Mouse (Mus musculus) frontal cortex, postnatal 14 days (tissue): ENCODE data around the gene Pdzd2.
A peak's percentile ranks its signal among the peaks of the same experiment; 100 is the strongest.

ENCODE experiments used
- DNase-seq, 2 experiments: peaks; one replicate each; pipeline ENCODE4 v3.0.0; 2022; ENCODE audit warnings: low spot score in 2 of 2

Pdzd2 gene

GRCm38 (mm10) chr15:12354281-12354810 is 385.4 kb downstream of the Pdzd2 start:
- no peak for DNase-seq

GRCm38 (mm10) chr15:12351470-12351869 is 388.3 kb downstream of the Pdzd2 start:
- DNase-seq, result no peak

- DNase-seq, result no peak
Measured at GRCm38 (mm10) chr15:12349840-12350239, 389.9 kb downstream of the Pdzd2 start.

GRCm38 (mm10) chr15:12348950-12349349 is 390.8 kb downstream of the Pdzd2 start:
- no peak for DNase-seq

- DNase-seq, result no peak
Measured at GRCm38 (mm10) chr15:12346916-12347315, 392.8 kb downstream of the Pdzd2 start.

GRCm38 (mm10) chr15:12341401-12341758 is 398.3 kb downstream of the Pdzd2 start:
- DNase-seq, result no peak

- no peak for DNase-seq
Measured at GRCm38 (mm10) chr15:12340536-12341400, 399.0 kb downstream of the Pdzd2 start.

GRCm38 (mm10) chr15:12337779-12338137 is 402.0 kb downstream of the Pdzd2 start:
- DNase-seq, result no peak

- no peak for DNase-seq
Measured at GRCm38 (mm10) chr15:12337030-12337778, 402.5 kb downstream of the Pdzd2 start.

GRCm38 (mm10) chr15:12334381-12334780 is 405.3 kb downstream of the Pdzd2 start:
- DNase-seq, result no peak

GRCm38 (mm10) chr15:12331300-12331699 is 408.4 kb downstream of the Pdzd2 start:
- no peak for DNase-seq

GRCm38 (mm10) chr15:12330892-12331291 is 408.8 kb downstream of the Pdzd2 start:
- no peak for DNase-seq

GRCm38 (mm10) chr15:12330389-12330788 is 409.3 kb downstream of the Pdzd2 start:
- DNase-seq, result no peak

GRCm38 (mm10) chr15:12324326-12324725 is 415.4 kb downstream of the Pdzd2 start:
- no peak for DNase-seq

- DNase-seq, result no peak
Measured at GRCm38 (mm10) chr15:12322676-12323402, 416.9 kb downstream of the Pdzd2 start.

- DNase-seq, result peak; percentile 11 to 19
Measured at GRCm38 (mm10) chr15:12321788-12322621, 417.7 kb downstream of the Pdzd2 start, which contains the start of gene 1810049J17Rik. Gene 1810049J17Rik (minus strand): TSS chr15:12321899.

GRCm38 (mm10) chr15:12321091-12321787 is 418.5 kb downstream of the Pdzd2 start, which contains the start of gene Golph3:
Gene Golph3 (plus strand): TSS chr15:12321450.
- DNase-seq, result peak; percentile 85 to 92

- DNase-seq, result no peak
Measured at GRCm38 (mm10) chr15:12320441-12321090, 419.2 kb downstream of the Pdzd2 start.

GRCm38 (mm10) chr15:12319889-12320288 is 419.8 kb downstream of the Pdzd2 start:
- no peak for DNase-seq

- no peak for DNase-seq
Measured at GRCm38 (mm10) chr15:12318451-12318850, 421.3 kb downstream of the Pdzd2 start.
